Mouse (Mus musculus): ENCODE data around the gene Rrp7a. TPM values are rescaled to one million over a fixed set of nuclear protein-coding genes. Genes with fewer than 3 reads are reported as not detected.

Rrp7a gene
- polyA plus RNA-seq (2017; shearing (Covaris generic)): 102 TPM

GRCm38 (mm10) chr15:83122566-83123145 lies at the start of gene Rrp7a:
Gene Rrp7a, minus strand, starts transcription at chr15:83122801.

GRCm38 (mm10) chr15:83149196-83150072 lies 26.8 kb upstream of the Rrp7a start, which contains the start of gene Poldip3:
Gene Poldip3, minus strand, starts transcription at chr15:83149384.

GRCm38 (mm10) chr15:83089429-83089605 lies 33.3 kb downstream of the Rrp7a start, which contains the start of gene Serhl:
Gene Serhl, plus strand, starts transcription at chr15:83089506.

Other genes starting within 250 kb of the Rrp7a start
- gene Tcf20, start 134.9 kb downstream of the Rrp7a start, polyA plus RNA-seq (2017; shearing (Covaris generic)): 5.4 TPM
- 2.2 TPM for gene Nfam1, start 89.5 kb downstream of the Rrp7a start, polyA plus RNA-seq (2017; shearing (Covaris generic))
- 99.2 TPM for gene Serhl, start 33.3 kb downstream of the Rrp7a start, polyA plus RNA-seq (2017; shearing (Covaris generic))
- 187 TPM for gene Poldip3, start 26.6 kb upstream of the Rrp7a start, polyA plus RNA-seq (2017; shearing (Covaris generic))
- 120 TPM for gene Cyb5r3, start 49.8 kb upstream of the Rrp7a start, polyA plus RNA-seq (2017; shearing (Covaris generic))
- gene A4galt, start 129.0 kb upstream of the Rrp7a start, polyA plus RNA-seq (2017; shearing (Covaris generic)): not detected
- gene Arfgap3, start 227.4 kb upstream of the Rrp7a start, polyA plus RNA-seq (2017; shearing (Covaris generic)): 20.6 TPM